ENCODE assay signal across 27 mouse cellular contexts in genomic region chr1:75916181-75916580, GRCm38 (mm10).
DNase-seq lines count a peak whose midpoint lies in the region; ATAC-seq and TF ChIP-seq lines count a peak whose summit lies in the region.
"Had no signal": no experiment of that assay in that cellular context is flagged by ENCODE, and none has a peak within 500 bp of the region (broad histone marks: within the 10 kb centered on the region; RNA-seq: fewer than 3 reads in every experiment).

No protein-coding gene starts in this region.

- TF ChIP-seq POLR2A in CH12.LX (IDR thresholded peaks at IDR 0.05; ENCODE audit: low read depth, low read length) = no peak

- H3K27ac ChIP-seq in CH12.LX (ENCODE audit: insufficient read depth, low read depth) = no peak overlapping the region
- no peak overlapping the region for H3K27ac ChIP-seq in embryonic facial prominence, embryonic 11.5 days (replicated peaks; ENCODE audit: low read depth, low read length)
- H3K27ac ChIP-seq: embryonic facial prominence, embryonic 15.5 days; forebrain, embryonic 13.5 days; gastrocnemius, adult 2 months; heart, adult 2 months; hindbrain, embryonic 13.5 days; limb, embryonic 13.5 days; midbrain, embryonic 13.5 days had no signal

- dilution Hi-C loops in CH12.LX (cut with MboI; ENCODE audit: extremely low pct_ligation_motif_present, extremely low pct_unique_long_range_greater_than_20kb, low sequenced_read_pairs) = no loop called here

- H3K9ac ChIP-seq in CH12.LX (ENCODE audit: insufficient read depth, low read depth) = no peak overlapping the region
- H3K9ac ChIP-seq in embryonic facial prominence, embryonic 11.5 days (replicated peaks; ENCODE audit: low read length) = no peak overlapping the region
- H3K9ac ChIP-seq: embryonic facial prominence, embryonic 15.5 days; forebrain, embryonic 13.5 days; heart, embryonic 12.5 days; hindbrain, embryonic 13.5 days; limb, embryonic 13.5 days; midbrain, embryonic 13.5 days had no signal

- TF ChIP-seq CTCF in CH12.LX (conservative IDR thresholded peaks at IDR 0.05 in 1 of 2, IDR thresholded peaks at IDR 0.05 in 1 of 2; ENCODE audit: low read depth in 2 of 2, low read length in 2 of 2) = no peak

- 18% methylated on average over 2 of the region's 2 CpGs for WGBS in embryonic facial prominence, embryonic 11.5 days

- no peaks in the 10 kb centered on the region for H3K79me2 ChIP-seq in CH12.LX (replicated peaks; ENCODE audit: control insufficient read depth, extremely low read depth, insufficient read depth, poor library complexity, severe bottlenecking)

- ATAC-seq in embryonic facial prominence, embryonic 11.5 days (replicated peaks; ENCODE audit: insufficient number of reproducible peaks, low FRiP score, low TSS enrichment, low read depth) = no peak
- ATAC-seq: forebrain, embryonic 13.5 days; intestine, embryonic 16.5 days; midbrain, embryonic 13.5 days had no signal

- peaks cover 0 to 17% of the 10 kb centered on the region in 2 experiments; a peak in 2 of 4 replicates for H3K4me1 ChIP-seq in CH12.LX (ENCODE audit: control insufficient read depth in 1 of 2, insufficient read depth in 2 of 2)
- no peaks in the 10 kb centered on the region for H3K4me1 ChIP-seq in embryonic facial prominence, embryonic 11.5 days (ENCODE audit: control insufficient read depth, insufficient read depth, low read length)
- H3K4me1 ChIP-seq: megakaryocyte, embryonic 14.5 days had no signal

- H3K36me3 ChIP-seq in CH12.LX (replicated peaks in 1 of 2; ENCODE audit: control insufficient read depth in 1 of 2, insufficient read depth in 1 of 2, low read length in 1 of 2) = no peaks in the 10 kb centered on the region
- H3K36me3 ChIP-seq in embryonic facial prominence, embryonic 11.5 days (replicated peaks; ENCODE audit: control insufficient read depth, insufficient read depth, low read depth, low read length) = no peaks in the 10 kb centered on the region
- H3K36me3 ChIP-seq: embryonic facial prominence, embryonic 15.5 days; heart, embryonic 12.5 days; hindbrain, embryonic 13.5 days; limb, embryonic 13.5 days; midbrain, embryonic 13.5 days had no signal

- no peak for TF ChIP-seq RAD21 in CH12.LX (IDR thresholded peaks at IDR 0.05; ENCODE audit: low read depth, low read length)

- no peak overlapping the region for H3K4me3 ChIP-seq in CH12.LX (replicated peaks in 1 of 3; ENCODE audit: low read depth in 2 of 3, low read length in 2 of 3, poor library complexity in 1 of 3)
- no peak overlapping the region for H3K4me3 ChIP-seq in embryonic facial prominence, embryonic 11.5 days (ENCODE audit: low read depth, low read length)
- H3K4me3 ChIP-seq: embryonic facial prominence, embryonic 15.5 days; forebrain, embryonic 13.5 days; gastrocnemius, adult 2 months; heart, adult 2 months; heart, embryonic 12.5 days; hindbrain, embryonic 13.5 days; limb, embryonic 13.5 days; megakaryocyte, embryonic 14.5 days; midbrain, embryonic 13.5 days had no signal

- in situ Hi-C loops in CH12.LX (cut with MboI; ENCODE audit: low pct_ligation_motif_present, low pct_unique_long_range_greater_than_20kb, low sequenced_read_pairs) = no loop called here

- TF ChIP-seq EP300 in CH12.LX (IDR thresholded peaks at IDR 0.05; ENCODE audit: low read length) = no peak

- H3K9me3 ChIP-seq in CH12.LX (replicated peaks; ENCODE audit: low read length) = no peaks in the 10 kb centered on the region
- H3K9me3 ChIP-seq in embryonic facial prominence, embryonic 11.5 days (replicated peaks; ENCODE audit: control insufficient read depth, low read length) = no peaks in the 10 kb centered on the region
- H3K9me3 ChIP-seq: embryonic facial prominence, embryonic 15.5 days; forebrain, embryonic 13.5 days; heart, embryonic 12.5 days; hindbrain, embryonic 13.5 days; limb, embryonic 13.5 days; midbrain, embryonic 13.5 days had no signal

- no peaks in the 10 kb centered on the region for H3K27me3 ChIP-seq in CH12.LX (replicated peaks)
- no peaks in the 10 kb centered on the region for H3K27me3 ChIP-seq in embryonic facial prominence, embryonic 11.5 days (ENCODE audit: control insufficient read depth, insufficient read depth, low read length)
- H3K27me3 ChIP-seq: embryonic facial prominence, embryonic 15.5 days; forebrain, embryonic 13.5 days; heart, embryonic 12.5 days; hindbrain, embryonic 13.5 days; limb, embryonic 13.5 days; megakaryocyte, embryonic 14.5 days had no signal

- H3K4me2 ChIP-seq in CH12.LX (ENCODE audit: insufficient read depth, low read depth, poor library complexity, severe bottlenecking) = no peak overlapping the region
- no peak overlapping the region for H3K4me2 ChIP-seq in embryonic facial prominence, embryonic 11.5 days (ENCODE audit: low read depth, low read length)
- H3K4me2 ChIP-seq: embryonic facial prominence, embryonic 15.5 days; forebrain, embryonic 13.5 days; heart, embryonic 12.5 days; hindbrain, embryonic 13.5 days; limb, embryonic 13.5 days; liver, embryonic 11.5 days; midbrain, embryonic 13.5 days had no signal

- peak; percentile 36 for DNase-seq in CH12.LX (ENCODE audit: extremely low read depth)
- peak; percentile 59 for DNase-seq in embryo, embryonic 10.5 days (ENCODE audit: low spot score)
- peak; percentile 61 for DNase-seq in embryonic facial prominence, embryonic 11.5 days (ENCODE audit: low spot score)
- DNase-seq in mesoderm, embryonic 11.5 days (ENCODE audit: low read depth, low spot score) = peak; percentile 62
- DNase-seq in spleen, postnatal 36 days (ENCODE audit: low spot score in 2 of 2) = no peak
- DNase-seq in frontal cortex, postnatal 25 days (ENCODE audit: low spot score in 2 of 2) = no peak
- DNase-seq in cerebellum, adult 9-10 months = no peak
- DNase-seq: adrenal gland, adult 8-10 months; B cell, adult 2 months; cerebellum, adult 8-10 months; cerebellum, postnatal 36 days; gastrocnemius, adult 2 months; heart, adult 2 months; heart, postnatal 4 days; kidney, adult 9 months; kidney, postnatal 10 days; lung, postnatal 4 days; thymus, postnatal 4 days had no signal

TF ChIP-seq in CH12.LX, 34 proteins besides CTCF, POLR2A, EP300 and RAD21:
- TF ChIP-seq ETS1 (conservative IDR thresholded peaks at IDR 0.05; ENCODE audit: low read depth, low read length) = no peak
- no peak for TF ChIP-seq ELF1 (IDR thresholded peaks at IDR 0.05; ENCODE audit: low read depth, low read length)
- TF ChIP-seq TCF12 (IDR thresholded peaks at IDR 0.05; ENCODE audit: low read depth, low read length) = no peak
- TF ChIP-seq PAX5 (IDR thresholded peaks at IDR 0.05; ENCODE audit: low read length) = no peak
- no peak for TF ChIP-seq ZKSCAN1 (IDR thresholded peaks at IDR 0.05; ENCODE audit: borderline replicate concordance, low read depth, low read length)
- TF ChIP-seq BHLHE40 (IDR thresholded peaks at IDR 0.05; ENCODE audit: low read depth, low read length) = no peak
- TF ChIP-seq MXI1 (IDR thresholded peaks at IDR 0.05; ENCODE audit: low read depth, low read length) = no peak
- no peak for TF ChIP-seq MAZ (IDR thresholded peaks at IDR 0.05; ENCODE audit: low read depth, low read length)
- no peak for TF ChIP-seq IRF4 (IDR thresholded peaks at IDR 0.05; ENCODE audit: low read depth, low read length)
- TF ChIP-seq MEF2A (IDR thresholded peaks at IDR 0.05; ENCODE audit: borderline replicate concordance, low read depth, low read length) = no peak

Comparison
In these comparisons a context has a peak if more than half of its experiments do, and no peak if none do; other contexts are left out.
1. DNase-seq: peak in CH12.LX (single experiment), embryo, embryonic 10.5 days (single experiment), embryonic facial prominence, embryonic 11.5 days (single experiment) and mesoderm, embryonic 11.5 days (single experiment); none in spleen, postnatal 36 days (0 of 2), frontal cortex, postnatal 25 days (0 of 2) and cerebellum, adult 9-10 months (single experiment).